Mouse (Mus musculus) thymus, adult 2 months (tissue): ENCODE results near the gene Pla1a.

Source experiments
- CTCF ChIP-seq: fragments of 200-500 bp; IDR thresholded peaks from 2 replicates; pipeline ENCODE4 v1.5.1; 2012; ENCODE audit warnings: mild to moderate bottlenecking, control low read depth, low read length, moderate library complexity, borderline replicate concordance; ENCODE audit not compliant: control insufficient read depth, poor library complexity, insufficient read depth; ENCODE audit errors: extremely low read depth
- POLR2A ChIP-seq: fragments of 200-500 bp; IDR thresholded peaks from 2 replicates; pipeline ENCODE4 v1.6.1; 2012; ENCODE audit warnings: mild to moderate bottlenecking, low read length, control low read depth, moderate library complexity; ENCODE audit not compliant: control insufficient read depth, poor library complexity, insufficient read depth; ENCODE audit errors: extremely low read depth

DNA sequence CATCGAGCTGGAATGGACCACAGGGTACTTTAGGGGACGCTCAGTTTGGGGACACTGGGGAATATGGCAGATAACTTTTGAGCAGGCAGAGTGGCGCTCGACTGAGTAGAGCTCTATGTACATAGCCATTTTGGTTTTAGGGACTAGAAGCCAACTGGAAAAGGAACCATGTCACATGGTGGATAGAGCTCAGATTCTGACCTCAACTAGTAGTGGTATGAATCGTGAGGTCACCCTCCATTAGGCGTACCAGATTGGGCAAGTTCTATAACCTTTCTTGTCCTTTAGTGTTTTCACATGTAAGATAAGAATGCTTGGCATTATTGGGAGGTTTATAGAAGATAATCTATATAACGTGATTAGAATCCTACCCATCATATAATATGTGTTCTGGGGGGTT, 42.6 kb downstream of the Pla1a start:
- TF ChIP-seq CTCF (no peak), POLR2A (no peak)
